1 mouse cellular context compared by ENCODE assay signal in genomic region chr16:21214803-21215202, GRCm38 (mm10).
TF ChIP-seq lines count a peak whose summit lies in the region.

No protein-coding gene starts in this region.

TF ChIP-seq in MEL, 35 proteins besides CTCF, POLR2A, EP300 and RAD21 (continued from another document):
- TF ChIP-seq ZNF384 (IDR thresholded peaks at IDR 0.05; ENCODE audit: low read depth, low read length) (no peak), ZKSCAN1 (IDR thresholded peaks at IDR 0.05; ENCODE audit: low read depth, low read length) (no peak), GABPA (IDR thresholded peaks at IDR 0.05; ENCODE audit: low read depth, low read length) (no peak), MAZ (IDR thresholded peaks at IDR 0.05; ENCODE audit: low read depth, low read length) (0 out of 2 replicates have a peak, but pooled peaks have one; percentile 59)
